15 mouse cellular contexts compared by ENCODE assay signal in genomic region chr11:77371696-77372095, GRCm38 (mm10).
DNase-seq lines count a peak whose midpoint lies in the region; ATAC-seq and TF ChIP-seq lines count a peak whose summit lies in the region.
"Had no signal": no experiment of that assay in that cellular context is flagged by ENCODE, and none has a peak within 500 bp of the region (broad histone marks: within the 10 kb centered on the region; RNA-seq: fewer than 3 reads in every experiment).

No protein-coding gene starts in this region.

- H3K27ac ChIP-seq in heart, embryonic 14.5 days (replicated peaks in 1 of 2; ENCODE audit: control insufficient read depth in 1 of 2, insufficient read depth in 1 of 2, low read depth in 2 of 2, low read length in 2 of 2): peak overlapping the region in 1 of 2 experiments; percentile 37; a peak in 3 of 4 replicates
- peak overlapping the region; percentile 57; the same call in 1 of the 2 replicates for H3K27ac ChIP-seq in stomach, embryonic 15.5 days
- no peak overlapping the region for H3K27ac ChIP-seq in stomach, postnatal 0 days (replicated peaks)
- peak overlapping the region; percentile 57 for H3K27ac ChIP-seq in heart, postnatal 0 days (ENCODE audit: low read depth)
- H3K27ac ChIP-seq in kidney, embryonic 16.5 days (ENCODE audit: low read length): no peak overlapping the region
- H3K27ac ChIP-seq: kidney, postnatal 0 days; limb, embryonic 13.5 days; neural tube, embryonic 12.5 days had no signal

- no peak overlapping the region for H3K9ac ChIP-seq in heart, embryonic 14.5 days (ENCODE audit: low read length)
- no peak overlapping the region for H3K9ac ChIP-seq in stomach, embryonic 15.5 days
- H3K9ac ChIP-seq in stomach, postnatal 0 days (ENCODE audit: low read length): no peak overlapping the region
- no peak overlapping the region for H3K9ac ChIP-seq in heart, postnatal 0 days (replicated peaks; ENCODE audit: low read depth, low read length)
- no peak overlapping the region for H3K9ac ChIP-seq in kidney, embryonic 16.5 days (replicated peaks; ENCODE audit: low read length)
- H3K9ac ChIP-seq: limb, embryonic 13.5 days; neural tube, embryonic 12.5 days had no signal

- no peaks in the 10 kb centered on the region for H3K27me3 ChIP-seq in heart, embryonic 14.5 days (ENCODE audit: control insufficient read depth, insufficient read depth, low read length)
- H3K27me3 ChIP-seq in stomach, embryonic 15.5 days (replicated peaks): no peaks in the 10 kb centered on the region
- no peaks in the 10 kb centered on the region for H3K27me3 ChIP-seq in stomach, postnatal 0 days (ENCODE audit: control insufficient read depth, insufficient read depth, low read length)
- no peaks in the 10 kb centered on the region for H3K27me3 ChIP-seq in heart, postnatal 0 days (ENCODE audit: control insufficient read depth, insufficient read depth, low read length)
- no peaks in the 10 kb centered on the region for H3K27me3 ChIP-seq in kidney, embryonic 16.5 days (ENCODE audit: insufficient read depth, low read length)
- H3K27me3 ChIP-seq: CH12.LX; limb, embryonic 13.5 days; neural tube, embryonic 12.5 days had no signal

- no peak for DNase-seq in heart, adult 8-10 months (ENCODE audit: low spot score)
- no peak for DNase-seq in stomach, postnatal 0 days (ENCODE audit: low spot score)
- no peak for DNase-seq in heart, postnatal 0 days (ENCODE audit: low spot score)
- DNase-seq in right cerebral cortex, adult 2 months (ENCODE audit: low spot score in 2 of 2): no peak
- DNase-seq: adrenal gland, postnatal 25 days; cerebellum, adult 2 months; midbrain, embryonic 14.5 days; right cerebral cortex, adult 18-20 months had no signal

- no peak for ATAC-seq in heart, embryonic 14.5 days (ENCODE audit: insufficient number of reproducible peaks, insufficient read depth, low FRiP score, low read depth)
- ATAC-seq in stomach, embryonic 15.5 days (ENCODE audit: insufficient read depth, low FRiP score, low read depth): no peak
- ATAC-seq in stomach, postnatal 0 days (ENCODE audit: low FRiP score, low TSS enrichment): no peak
- no peak for ATAC-seq in heart, postnatal 0 days (ENCODE audit: insufficient read depth, low read depth)
- ATAC-seq in kidney, embryonic 16.5 days (ENCODE audit: low FRiP score, low TSS enrichment): no peak

- H3K4me3 ChIP-seq in heart, embryonic 14.5 days (ENCODE audit: control insufficient read depth in 1 of 2, insufficient read depth in 1 of 2, low read depth in 1 of 2, low read length in 2 of 2): no peak overlapping the region
- H3K4me3 ChIP-seq in stomach, embryonic 15.5 days (replicated peaks): no peak overlapping the region
- no peak overlapping the region for H3K4me3 ChIP-seq in stomach, postnatal 0 days (ENCODE audit: low read depth, low read length)
- H3K4me3 ChIP-seq in heart, postnatal 0 days (ENCODE audit: low read depth, low read length): no peak overlapping the region
- H3K4me3 ChIP-seq in kidney, embryonic 16.5 days (ENCODE audit: low read length): no peak overlapping the region
- H3K4me3 ChIP-seq: limb, embryonic 13.5 days; neural tube, embryonic 12.5 days had no signal

- no peaks in the 10 kb centered on the region for H3K36me3 ChIP-seq in heart, embryonic 14.5 days (ENCODE audit: control insufficient read depth, insufficient read depth, low read length)
- no peaks in the 10 kb centered on the region for H3K36me3 ChIP-seq in stomach, embryonic 15.5 days
- H3K36me3 ChIP-seq in stomach, postnatal 0 days (ENCODE audit: control insufficient read depth, insufficient read depth, low read length): no peaks in the 10 kb centered on the region
- no peaks in the 10 kb centered on the region for H3K36me3 ChIP-seq in heart, postnatal 0 days (replicated peaks; ENCODE audit: control insufficient read depth, insufficient read depth, low read length)
- no peaks in the 10 kb centered on the region for H3K36me3 ChIP-seq in kidney, embryonic 16.5 days (ENCODE audit: insufficient read depth, low read length)
- H3K36me3 ChIP-seq: limb, embryonic 13.5 days; neural tube, embryonic 12.5 days had no signal

- peaks cover 12 to 62% of the 10 kb centered on the region in 2 experiments for H3K4me1 ChIP-seq in heart, embryonic 14.5 days (ENCODE audit: control insufficient read depth in 2 of 2, insufficient read depth in 2 of 2, low read length in 2 of 2)
- no peaks in the 10 kb centered on the region for H3K4me1 ChIP-seq in stomach, embryonic 15.5 days
- peaks cover 2% of the 10 kb centered on the region; the same call in 1 of the 2 replicates for H3K4me1 ChIP-seq in stomach, postnatal 0 days (replicated peaks; ENCODE audit: control insufficient read depth, insufficient read depth)
- H3K4me1 ChIP-seq in heart, postnatal 0 days (ENCODE audit: control insufficient read depth, insufficient read depth): peaks cover 41% of the 10 kb centered on the region
- H3K4me1 ChIP-seq in kidney, embryonic 16.5 days (ENCODE audit: insufficient read depth, low read length): peaks cover 4% of the 10 kb centered on the region; the same call in 1 of the 2 replicates
- H3K4me1 ChIP-seq: neural tube, embryonic 12.5 days had no signal

- 0 out of 2 replicates have a peak overlapping the region, but pooled peaks have one; percentile 13 for H3K4me2 ChIP-seq in heart, embryonic 14.5 days (ENCODE audit: low read length)
- H3K4me2 ChIP-seq in stomach, embryonic 15.5 days: no peak overlapping the region
- no peak overlapping the region for H3K4me2 ChIP-seq in stomach, postnatal 0 days (replicated peaks; ENCODE audit: low read depth)
- H3K4me2 ChIP-seq in heart, postnatal 0 days (ENCODE audit: low read depth, low read length): no peak overlapping the region
- H3K4me2 ChIP-seq in kidney, embryonic 16.5 days (replicated peaks; ENCODE audit: low read depth, low read length): no peak overlapping the region
- H3K4me2 ChIP-seq: neural tube, embryonic 12.5 days had no signal

- no peaks in the 10 kb centered on the region for H3K9me3 ChIP-seq in heart, embryonic 14.5 days (ENCODE audit: control insufficient read depth, low read length)
- H3K9me3 ChIP-seq in stomach, embryonic 15.5 days: no peaks in the 10 kb centered on the region
- no peaks in the 10 kb centered on the region for H3K9me3 ChIP-seq in stomach, postnatal 0 days (ENCODE audit: control insufficient read depth, low read length)
- no peaks in the 10 kb centered on the region for H3K9me3 ChIP-seq in heart, postnatal 0 days (replicated peaks; ENCODE audit: control insufficient read depth, low read length)
- H3K9me3 ChIP-seq in kidney, embryonic 16.5 days (ENCODE audit: low read length): no peaks in the 10 kb centered on the region
- H3K9me3 ChIP-seq: limb, embryonic 13.5 days; neural tube, embryonic 12.5 days had no signal

- no peak for TF ChIP-seq EP300 in stomach, postnatal 0 days (optimal IDR thresholded peaks at IDR 0.05)
- TF ChIP-seq EP300 in heart, postnatal 0 days (IDR thresholded peaks at IDR 0.05; ENCODE audit: low read depth): no peak

- TF ChIP-seq CTCF in stomach, postnatal 0 days (IDR thresholded peaks at IDR 0.05; ENCODE audit: low read depth): no peak
- no peak for TF ChIP-seq CTCF in heart, postnatal 0 days (IDR thresholded peaks at IDR 0.05; ENCODE audit: low read depth)

Comparison
In these comparisons a context has a peak if more than half of its experiments do, and no peak if none do; other contexts are left out.
1. H3K27ac ChIP-seq: peak in stomach, embryonic 15.5 days (single experiment) and heart, postnatal 0 days (single experiment); none in stomach, postnatal 0 days (single experiment) and kidney, embryonic 16.5 days (single experiment).